Mouse (Mus musculus) heart, embryonic 14.5 days (tissue): ENCODE results near the gene Nav3. TPM values are rescaled to one million over a fixed set of nuclear protein-coding genes. Genes with fewer than 3 reads are reported as not detected.

Source experiments
- ATAC-seq: fragments of 200-750 bp; cut with Nextera tagmentation; 2 replicates; pipeline ENCODE4 v1.8.0; 2017; ENCODE audit warnings: low read depth, moderate TSS enrichment; ENCODE audit not compliant: insufficient number of reproducible peaks, insufficient read depth, low FRiP score
- H3K27ac ChIP-seq, 2 experiments: fragments of 200-500 bp in 1 of 2; fragments of 300-500 bp in 1 of 2; sonication (generic) in 1 of 2; replicated peaks in 1 of 2; 2 replicates each; pipeline ENCODE4 v1.5.1; 2012 to 2014; ENCODE audit warnings: low read depth in 2 of 2, low read length in 2 of 2, control low read depth in 1 of 2, mild to moderate bottlenecking in 1 of 2, mixed read lengths in 1 of 2; ENCODE audit not compliant: control insufficient read depth in 1 of 2, insufficient read depth in 1 of 2
- H3K27me3 ChIP-seq: fragments of 300-500 bp; sonication (generic); 2 replicates; pipeline ENCODE4 v1.6.1; 2014; ENCODE audit warnings: mild to moderate bottlenecking, low read length, control low read depth; ENCODE audit not compliant: control insufficient read depth, insufficient read depth
- H3K36me3 ChIP-seq: fragments of 300-500 bp; sonication (generic); 2 replicates; pipeline ENCODE4 v1.6.1; 2014; ENCODE audit warnings: mild to moderate bottlenecking, control low read depth, low read length, mixed read lengths; ENCODE audit not compliant: control insufficient read depth, insufficient read depth
- H3K4me1 ChIP-seq, 2 experiments: fragments of 200-500 bp in 1 of 2; fragments of 300-500 bp in 1 of 2; sonication (generic) in 1 of 2; 2 replicates each; pipeline ENCODE4 v1.6.1; 2012 to 2014; ENCODE audit warnings: low read length in 2 of 2, control low read depth in 1 of 2, mixed read lengths in 1 of 2; ENCODE audit not compliant: control insufficient read depth in 2 of 2, insufficient read depth in 2 of 2
- H3K4me2 ChIP-seq: fragments of 300-500 bp; sonication (generic); 2 replicates; pipeline ENCODE4 v1.6.1; 2014; ENCODE audit warnings: mild to moderate bottlenecking, low read length
- H3K4me3 ChIP-seq, 2 experiments: fragments of 200-500 bp in 1 of 2; fragments of 300-500 bp in 1 of 2; sonication (generic) in 1 of 2; 2 replicates each; pipeline ENCODE4 v1.5.1; 2012 to 2014; ENCODE audit warnings: low read length in 2 of 2, mild to moderate bottlenecking in 2 of 2, control low read depth in 1 of 2, low read depth in 1 of 2, moderate library complexity in 1 of 2; ENCODE audit not compliant: control insufficient read depth in 1 of 2, insufficient read depth in 1 of 2
- H3K9ac ChIP-seq: fragments of 300-500 bp; sonication (generic); 2 replicates; pipeline ENCODE4 v1.6.1; 2014; ENCODE audit warnings: mild to moderate bottlenecking, low read length
- H3K9me3 ChIP-seq: fragments of 300-500 bp; sonication (generic); 2 replicates; pipeline ENCODE4 v1.6.1; 2016; ENCODE audit warnings: low read length, control low read depth; ENCODE audit not compliant: control insufficient read depth
- WGBS: fragments of 180-500 bp; shearing (Covaris S2); extraction: QIAGEN DNeasy Blood & Tissue Kit; methylation state at CpG from one replicate; pipeline ENCODE4 v1.1.7; 2014; 5-methylcytosine and 5-hydroxymethylcytosine counted together
- polyA plus RNA-seq: library from polyadenylated mRNA; unstranded; fragments of >200 nt; fragmentation: Nextera tagmentation; extraction: Ambion mirVana; gene quantifications from 2 replicates; pipeline ENCODE4 v1.2.1, GENCODE M21; 2014

Gene Nav3
- polyA plus RNA-seq, 1 experiment from 2014 or later: 4.2 TPM

GRCm38 (mm10) chr10:109758921-109759600, 696.9 kb downstream of the Nav3 start:
- H3K9me3 ChIP-seq: no peaks in the 10 kb centered on the region
- no peak overlapping the region for H3K4me3 ChIP-seq
- no peak overlapping the region for H3K4me2 ChIP-seq
- no peak for ATAC-seq
- H3K4me1 ChIP-seq: no peaks in the 10 kb centered on the region
- no peaks in the 10 kb centered on the region for H3K36me3 ChIP-seq
- H3K27me3 ChIP-seq: no peaks in the 10 kb centered on the region
- WGBS: 70% methylated on average over 17 of the region's 17 CpGs
- H3K9ac ChIP-seq: no peak overlapping the region
- H3K27ac ChIP-seq: no peak overlapping the region

- no peak overlapping the region for H3K4me2 ChIP-seq
- no peaks in the 10 kb centered on the region for H3K27me3 ChIP-seq
- no peaks in the 10 kb centered on the region for H3K36me3 ChIP-seq
- no peaks in the 10 kb centered on the region for H3K4me1 ChIP-seq
- no peak overlapping the region for H3K4me3 ChIP-seq
- 36% methylated on average over 3 of the region's 3 CpGs for WGBS
- ATAC-seq: no peak
- no peak overlapping the region for H3K9ac ChIP-seq
- H3K9me3 ChIP-seq: no peaks in the 10 kb centered on the region
- H3K27ac ChIP-seq: no peak overlapping the region
These were observed 709.1 kb downstream of the Nav3 start for GRCm38 (mm10) chr10:109746901-109747300.

GRCm38 (mm10) chr10:109741664-109742063, 714.3 kb downstream of the Nav3 start:
- H3K4me3 ChIP-seq: no peak overlapping the region
- H3K4me1 ChIP-seq: no peaks in the 10 kb centered on the region
- no peaks in the 10 kb centered on the region for H3K27me3 ChIP-seq
- H3K36me3 ChIP-seq: no peaks in the 10 kb centered on the region
- H3K27ac ChIP-seq: no peak overlapping the region
- no peak for ATAC-seq
- no peak overlapping the region for H3K9ac ChIP-seq
- no peak overlapping the region for H3K4me2 ChIP-seq
- no peaks in the 10 kb centered on the region for H3K9me3 ChIP-seq
- 50% methylated on average over 2 of the region's 2 CpGs for WGBS

- no peak overlapping the region for H3K4me2 ChIP-seq
- no peak for ATAC-seq
- WGBS: 58% methylated on average over 3 of the region's 3 CpGs
- no peaks in the 10 kb centered on the region for H3K27me3 ChIP-seq
- H3K9ac ChIP-seq: no peak overlapping the region
- H3K9me3 ChIP-seq: no peaks in the 10 kb centered on the region
- H3K4me1 ChIP-seq: no peaks in the 10 kb centered on the region
- no peaks in the 10 kb centered on the region for H3K36me3 ChIP-seq
- H3K4me3 ChIP-seq: no peak overlapping the region
- H3K27ac ChIP-seq: no peak overlapping the region
These were observed 715.7 kb downstream of the Nav3 start for GRCm38 (mm10) chr10:109740326-109740725.

GRCm38 (mm10) chr10:109723646-109724045, 732.4 kb downstream of the Nav3 start:
- 78% methylated on average over 5 of the region's 5 CpGs for WGBS
- no peaks in the 10 kb centered on the region for H3K4me1 ChIP-seq
- no peak for ATAC-seq

GRCm38 (mm10) chr10:109718808-109719207, 737.2 kb downstream of the Nav3 start:
- 90% methylated on average over 2 of the region's 2 CpGs for WGBS
- H3K27me3 ChIP-seq: no peaks in the 10 kb centered on the region
- H3K4me1 ChIP-seq: no peaks in the 10 kb centered on the region
- H3K4me3 ChIP-seq: no peak overlapping the region
- no peak for ATAC-seq
- H3K9ac ChIP-seq: no peak overlapping the region
- H3K4me2 ChIP-seq: no peak overlapping the region
- H3K36me3 ChIP-seq: no peaks in the 10 kb centered on the region
- H3K9me3 ChIP-seq: no peaks in the 10 kb centered on the region
- H3K27ac ChIP-seq: no peak overlapping the region

More at GRCm38 (mm10) chr10:109723646-109724045, 732.4 kb downstream of the Nav3 start:
- Histone ChIP-seq H3K4me3 (no peak overlapping the region), H3K4me2 (no peak overlapping the region), H3K27ac (no peak overlapping the region), H3K9ac (no peak overlapping the region), H3K36me3 (no peaks in the 10 kb centered on the region), H3K9me3 (no peaks in the 10 kb centered on the region), H3K27me3 (no peaks in the 10 kb centered on the region)

- Histone ChIP-seq H3K36me3 (no peaks in the 10 kb centered on the region), H3K27me3 (no peaks in the 10 kb centered on the region), H3K4me2 (no peak overlapping the region), H3K4me3 (no peak overlapping the region), H3K9me3 (no peaks in the 10 kb centered on the region), H3K4me1 (no peaks in the 10 kb centered on the region), H3K9ac (no peak overlapping the region), H3K27ac (no peak overlapping the region)
- WGBS: 91% methylated on average over 5 of the region's 5 CpGs
- no peak for ATAC-seq
These were observed 737.6 kb downstream of the Nav3 start for GRCm38 (mm10) chr10:109718390-109718789.

- WGBS: 36% methylated on average over 5 of the region's 5 CpGs
- ATAC-seq: no peak
These were observed 743.0 kb downstream of the Nav3 start for GRCm38 (mm10) chr10:109713001-109713400.

More at GRCm38 (mm10) chr10:109713001-109713400, 743.0 kb downstream of the Nav3 start:
- Histone ChIP-seq H3K27me3 (no peaks in the 10 kb centered on the region), H3K36me3 (no peaks in the 10 kb centered on the region), H3K9ac (no peak overlapping the region), H3K4me3 (no peak overlapping the region), H3K4me1 (no peaks in the 10 kb centered on the region), H3K9me3 (no peaks in the 10 kb centered on the region), H3K27ac (no peak overlapping the region), H3K4me2 (no peak overlapping the region)
